Mouse (Mus musculus): Measurements from ENCODE around the gene Ube2a. TPM values are rescaled to one million over a fixed set of nuclear protein-coding genes. Genes with fewer than 3 reads are reported as not detected.

Gene Ube2a
- polyA plus RNA-seq, 1 experiment: 19.8 TPM

DNA sequence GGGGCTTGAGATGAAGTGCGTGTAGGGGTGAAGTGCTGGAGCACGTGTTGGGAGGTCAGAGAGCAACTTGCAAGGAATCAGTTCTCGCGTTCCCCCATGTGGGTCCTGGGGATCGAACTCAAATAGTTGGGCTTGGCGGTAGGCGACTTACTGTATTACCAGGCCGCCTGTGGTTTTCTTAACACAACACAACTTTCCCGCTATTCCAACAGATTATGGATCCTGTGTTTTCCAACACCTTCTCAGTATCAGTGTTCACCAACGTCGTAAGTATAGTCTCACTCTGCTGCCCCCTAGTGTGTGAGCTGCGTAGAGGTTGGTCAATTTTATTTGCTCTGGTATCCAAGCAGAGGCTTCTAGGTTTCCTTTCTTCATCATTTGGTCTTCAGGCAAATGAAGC is 37.6 kb downstream of the Ube2a start:
- no peak overlapping the region for H3K27ac ChIP-seq (ENCODE audit: insufficient read depth, low read length)
- no peak overlapping the region for H3K4me3 ChIP-seq (ENCODE audit: extremely low read depth, insufficient read depth, insufficient read length)
- peak in 1 of 2 experiments; percentile 35 for DNase-seq (ENCODE audit: low read depth in 1 of 2, low spot score in 2 of 2)
- TF ChIP-seq CTCF (IDR thresholded peaks at IDR 0.05; ENCODE audit: extremely low read depth, insufficient read depth, insufficient read length, insufficient replicate concordance) (peak; percentile 2; the same call in 1 of the 2 replicates), POLR2A (IDR thresholded peaks at IDR 0.05; ENCODE audit: low read depth, low read length) (no peak)
- H3K36me3 ChIP-seq (ENCODE audit: control insufficient read depth, insufficient read depth, low read length): peaks cover 3% of the 10 kb centered on the region
- no peaks in the 10 kb centered on the region for H3K27me3 ChIP-seq (ENCODE audit: control insufficient read depth, insufficient read depth, low read length)
- 55% methylated on average over 12 of the region's 12 CpGs for WGBS
- no peaks in the 10 kb centered on the region; the same call in 1 of the 2 replicates for H3K4me1 ChIP-seq (ENCODE audit: control insufficient read depth, insufficient read depth, insufficient read length)

DNA sequence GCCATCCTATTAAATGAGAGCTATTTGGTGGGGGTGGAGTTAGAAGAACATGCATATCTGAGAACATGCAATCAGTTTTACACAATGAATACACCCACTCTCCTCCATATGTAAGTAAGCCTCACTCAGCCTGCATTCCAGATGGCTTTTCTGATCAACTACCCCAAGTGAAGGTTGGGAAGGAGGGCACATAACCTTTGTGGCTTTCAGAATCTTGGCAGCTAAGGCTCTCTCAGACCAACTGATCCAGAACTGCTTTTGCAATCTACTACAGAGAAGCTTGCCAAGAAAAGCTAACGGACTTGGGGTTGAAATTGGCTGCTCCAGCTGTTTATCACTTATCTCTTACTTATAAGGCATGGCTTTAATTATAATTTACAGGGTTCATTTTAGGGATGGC is 44.0 kb downstream of the Ube2a start:
- peaks cover 10% of the 10 kb centered on the region for H3K36me3 ChIP-seq (ENCODE audit: control insufficient read depth, insufficient read depth, low read length)
- no peaks in the 10 kb centered on the region for H3K4me1 ChIP-seq (ENCODE audit: control insufficient read depth, insufficient read depth, insufficient read length)
- TF ChIP-seq POLR2A (IDR thresholded peaks at IDR 0.05; ENCODE audit: low read depth, low read length): no peak
- TF ChIP-seq CTCF (IDR thresholded peaks at IDR 0.05; ENCODE audit: extremely low read depth, insufficient read depth, insufficient read length, insufficient replicate concordance): no peak
- DNase-seq (ENCODE audit: low read depth in 1 of 2, low spot score in 2 of 2): no peak
- H3K4me3 ChIP-seq (ENCODE audit: extremely low read depth, insufficient read depth, insufficient read length): no peak overlapping the region
- WGBS: 80% methylated on average over 1 of the region's 1 CpGs
- H3K27ac ChIP-seq (ENCODE audit: insufficient read depth, low read length): no peak overlapping the region
- no peaks in the 10 kb centered on the region for H3K27me3 ChIP-seq (ENCODE audit: control insufficient read depth, insufficient read depth, low read length)

DNA sequence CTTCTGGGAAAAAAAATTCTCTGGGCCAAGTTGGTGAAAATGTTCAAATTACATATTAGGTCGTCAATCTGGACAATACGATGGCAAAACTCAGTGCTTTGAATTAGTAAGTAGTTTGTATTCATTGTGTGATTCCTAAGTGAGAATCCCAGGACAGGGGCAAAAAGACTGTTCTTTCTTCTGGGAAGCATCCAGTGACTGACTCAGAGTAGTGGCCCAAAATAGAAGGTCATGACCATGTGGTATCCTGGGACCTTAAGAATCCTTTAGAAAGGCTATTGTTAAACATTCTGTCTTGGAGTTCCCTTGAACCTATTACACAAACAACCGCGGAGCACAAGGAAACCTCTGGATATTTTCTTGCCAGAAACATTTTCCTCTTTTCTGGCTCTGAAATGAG is 47.6 kb downstream of the Ube2a start:
- Histone ChIP-seq H3K4me1 (ENCODE audit: control insufficient read depth, insufficient read depth, insufficient read length) (no peaks in the 10 kb centered on the region), H3K27me3 (ENCODE audit: control insufficient read depth, insufficient read depth, low read length) (no peaks in the 10 kb centered on the region), H3K36me3 (ENCODE audit: control insufficient read depth, insufficient read depth, low read length) (peaks cover 9% of the 10 kb centered on the region), H3K4me3 (ENCODE audit: extremely low read depth, insufficient read depth, insufficient read length) (no peak overlapping the region), H3K27ac (ENCODE audit: insufficient read depth, low read length) (no peak overlapping the region)
- WGBS: 89% methylated on average over 4 of the region's 4 CpGs
- no peak for DNase-seq (ENCODE audit: low read depth in 1 of 2, low spot score in 2 of 2)
- no peak for TF ChIP-seq CTCF (IDR thresholded peaks at IDR 0.05; ENCODE audit: extremely low read depth, insufficient read depth, insufficient read length, insufficient replicate concordance)
- TF ChIP-seq POLR2A (IDR thresholded peaks at IDR 0.05; ENCODE audit: low read depth, low read length): no peak

DNA sequence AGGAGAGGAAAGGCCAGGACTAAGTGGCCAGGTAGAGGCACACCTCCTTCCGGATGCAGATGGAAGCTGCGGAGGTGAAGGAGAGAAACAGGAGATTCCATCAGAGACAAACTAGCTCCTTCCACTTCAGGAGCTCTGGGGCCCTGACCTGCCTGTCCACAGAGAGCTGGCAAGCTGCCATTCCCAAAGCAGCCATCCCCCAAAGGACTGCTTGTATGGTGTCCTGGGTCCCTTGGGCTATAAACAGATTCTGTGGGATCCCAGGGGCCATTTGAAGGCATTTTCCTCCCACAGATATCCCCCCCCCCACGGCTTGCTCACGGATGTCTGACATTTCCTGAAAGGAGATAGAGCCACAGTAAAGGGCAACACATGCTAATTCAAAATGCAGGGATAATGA is 55.1 kb downstream of the Ube2a start:
- H3K4me3 ChIP-seq (ENCODE audit: extremely low read depth, insufficient read depth, insufficient read length): no peak overlapping the region
- 86% methylated on average over 4 of the region's 4 CpGs for WGBS
- DNase-seq (ENCODE audit: low read depth in 1 of 2, low spot score in 2 of 2): no peak
- H3K27ac ChIP-seq (ENCODE audit: insufficient read depth, low read length): no peak overlapping the region
- TF ChIP-seq POLR2A (IDR thresholded peaks at IDR 0.05; ENCODE audit: low read depth, low read length) (no peak), CTCF (IDR thresholded peaks at IDR 0.05; ENCODE audit: extremely low read depth, insufficient read depth, insufficient read length, insufficient replicate concordance) (no peak)
- H3K27me3 ChIP-seq (ENCODE audit: control insufficient read depth, insufficient read depth, low read length): no peaks in the 10 kb centered on the region
- H3K4me1 ChIP-seq (ENCODE audit: control insufficient read depth, insufficient read depth, insufficient read length): no peaks in the 10 kb centered on the region
- peaks cover 4% of the 10 kb centered on the region; the same call in 1 of the 2 replicates for H3K36me3 ChIP-seq (ENCODE audit: control insufficient read depth, insufficient read depth, low read length)

DNA sequence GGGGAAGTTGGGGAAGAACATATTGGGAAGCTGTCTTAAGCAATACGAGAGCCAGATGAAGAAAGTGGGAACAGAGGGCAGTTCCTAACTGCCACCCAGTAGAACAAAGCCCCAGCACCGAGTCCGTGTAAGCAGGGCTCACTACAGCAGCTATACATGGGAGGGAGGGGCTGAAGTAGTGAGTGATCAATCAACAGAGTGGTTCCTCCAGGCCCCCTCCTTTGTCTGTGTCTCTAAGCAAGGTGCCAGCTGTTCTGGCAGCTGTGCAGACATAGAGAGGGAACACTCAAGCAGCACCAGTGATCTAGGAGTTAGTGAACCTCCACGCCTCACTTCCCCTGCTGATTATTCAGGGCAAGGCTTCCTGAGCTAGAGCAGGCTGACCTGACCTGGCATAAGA is 56.0 kb downstream of the Ube2a start:
- Histone ChIP-seq H3K4me1 (ENCODE audit: control insufficient read depth, insufficient read depth, insufficient read length) (no peaks in the 10 kb centered on the region), H3K27ac (ENCODE audit: insufficient read depth, low read length) (no peak overlapping the region), H3K27me3 (ENCODE audit: control insufficient read depth, insufficient read depth, low read length) (no peaks in the 10 kb centered on the region), H3K4me3 (ENCODE audit: extremely low read depth, insufficient read depth, insufficient read length) (no peak overlapping the region), H3K36me3 (ENCODE audit: control insufficient read depth, insufficient read depth, low read length) (peaks cover 4% of the 10 kb centered on the region; the same call in 1 of the 2 replicates)
- 83% methylated on average over 4 of the region's 4 CpGs for WGBS
- no peak for TF ChIP-seq CTCF (IDR thresholded peaks at IDR 0.05; ENCODE audit: extremely low read depth, insufficient read depth, insufficient read length, insufficient replicate concordance)
- TF ChIP-seq POLR2A (IDR thresholded peaks at IDR 0.05; ENCODE audit: low read depth, low read length): no peak
- no peak for DNase-seq (ENCODE audit: low read depth in 1 of 2, low spot score in 2 of 2)

DNA sequence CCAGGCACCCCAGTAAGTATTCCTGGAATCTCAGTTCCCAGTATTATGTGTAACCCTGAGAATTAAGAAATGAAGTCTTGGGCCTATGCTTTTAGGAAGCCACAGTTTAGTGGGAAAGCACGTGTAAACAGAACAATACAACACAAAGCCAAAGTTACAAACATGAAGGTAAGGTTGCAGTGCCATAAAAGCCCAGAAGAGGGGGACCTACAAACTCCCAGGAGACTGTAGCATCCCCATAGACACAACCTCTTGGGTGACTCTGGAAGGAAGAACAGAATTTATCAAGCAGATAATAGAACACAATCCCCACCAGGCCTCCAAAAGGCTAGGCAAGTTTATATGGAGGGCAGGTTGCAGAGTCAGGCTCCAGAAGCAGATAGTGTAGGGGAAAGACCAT is 56.9 kb downstream of the Ube2a start:
- no peak overlapping the region for H3K4me3 ChIP-seq (ENCODE audit: extremely low read depth, insufficient read depth, insufficient read length)
- WGBS: 81% methylated on average over 1 of the region's 1 CpGs
- H3K36me3 ChIP-seq (ENCODE audit: control insufficient read depth, insufficient read depth, low read length): peaks cover 3% of the 10 kb centered on the region; the same call in 1 of the 2 replicates
- no peak overlapping the region for H3K27ac ChIP-seq (ENCODE audit: insufficient read depth, low read length)
- H3K27me3 ChIP-seq (ENCODE audit: control insufficient read depth, insufficient read depth, low read length): no peaks in the 10 kb centered on the region
- H3K4me1 ChIP-seq (ENCODE audit: control insufficient read depth, insufficient read depth, insufficient read length): no peaks in the 10 kb centered on the region
- DNase-seq (ENCODE audit: low read depth in 1 of 2, low spot score in 2 of 2): no peak
- no peak for TF ChIP-seq CTCF (IDR thresholded peaks at IDR 0.05; ENCODE audit: extremely low read depth, insufficient read depth, insufficient read length, insufficient replicate concordance)
- TF ChIP-seq POLR2A (IDR thresholded peaks at IDR 0.05; ENCODE audit: low read depth, low read length): no peak

Other genes starting within 250 kb of the Ube2a start
- gene Akap17b, start 228.5 kb upstream of the Ube2a start, polyA plus RNA-seq (2012; rRNA removed): 0.26 and 0.36 TPM in 2 replicates
- 1.2 and 1.5 TPM in 2 replicates for gene Slc25a43, start 130.2 kb upstream of the Ube2a start, polyA plus RNA-seq (2012; rRNA removed)
- 263 and 357 TPM in 2 replicates for gene Slc25a5, start 78.2 kb upstream of the Ube2a start, polyA plus RNA-seq (2012; rRNA removed)
- 8.4 and 11.0 TPM in 2 replicates for gene C330007P06Rik, start 211 bp downstream of the Ube2a start, polyA plus RNA-seq (2012; rRNA removed)
- gene Nkrf, start 29.0 kb downstream of the Ube2a start, polyA plus RNA-seq (2012; rRNA removed): 0.46 and 0.53 TPM in 2 replicates
- gene Sept6, start 117.9 kb downstream of the Ube2a start, polyA plus RNA-seq (2012; rRNA removed): 45.0 and 55.5 TPM in 2 replicates
- gene Sowahd, start 174.9 kb downstream of the Ube2a start, polyA plus RNA-seq (2012; rRNA removed): 0.05 and 0.08 TPM in 2 replicates
- 47.1 and 62.8 TPM in 2 replicates for gene Rpl39, start 211.5 kb downstream of the Ube2a start, polyA plus RNA-seq (2012; rRNA removed)
- gene Upf3b, start 236.4 kb downstream of the Ube2a start, polyA plus RNA-seq (2012; rRNA removed): 2.7 TPM in 2 replicates